Mouse (Mus musculus) hindbrain, embryonic 16.5 days (tissue): ENCODE measurements at regions not wholly inside any gene's neighbourhood (a gene's known extent, or its start where the extent isn't known, plus 50 kb on each side); places are given as distances from the start of the nearest gene placed in this dataset.

Source experiments
- ATAC-seq: fragments of 200-750 bp; cut with Nextera tagmentation; 2 replicates; pipeline ENCODE4 v1.8.0; 2017; ENCODE audit warnings: moderate TSS enrichment, moderate library complexity
- H3K27ac ChIP-seq: fragments of 300-500 bp; sonication (generic); 2 replicates; pipeline ENCODE4 v1.5.1; 2014; ENCODE audit warnings: low read depth, mild to moderate bottlenecking, control low read depth, low read length, moderate library complexity
- H3K27me3 ChIP-seq: fragments of 300-500 bp; sonication (generic); replicated peaks from 2 replicates; pipeline ENCODE4 v1.6.1; 2014; ENCODE audit warnings: low read length; ENCODE audit not compliant: control insufficient read depth, insufficient read depth
- H3K36me3 ChIP-seq: fragments of 300-500 bp; sonication (generic); 2 replicates; pipeline ENCODE4 v1.6.1; 2014; ENCODE audit warnings: mild to moderate bottlenecking, low read length, moderate library complexity, mixed read lengths; ENCODE audit not compliant: control insufficient read depth, insufficient read depth
- H3K4me1 ChIP-seq: fragments of 300-500 bp; sonication (generic); 2 replicates; pipeline ENCODE4 v1.6.1; 2014; ENCODE audit warnings: low read depth, low read length; ENCODE audit not compliant: control insufficient read depth, insufficient read depth
- H3K4me2 ChIP-seq: fragments of 300-500 bp; sonication (generic); 2 replicates; pipeline ENCODE4 v1.6.1; 2014; ENCODE audit warnings: mild to moderate bottlenecking, low read length, control low read depth, moderate library complexity
- H3K4me3 ChIP-seq: fragments of 300-500 bp; sonication (generic); 2 replicates; pipeline ENCODE4 v1.5.1; 2014; ENCODE audit warnings: mild to moderate bottlenecking, low read length, control low read depth, moderate library complexity
- H3K9ac ChIP-seq: fragments of 300-500 bp; sonication (generic); 2 replicates; pipeline ENCODE4 v1.6.1; 2014; ENCODE audit warnings: low read depth, mild to moderate bottlenecking, control low read depth, low read length, moderate library complexity
- H3K9me3 ChIP-seq: fragments of 300-500 bp; sonication (generic); 2 replicates; pipeline ENCODE4 v1.6.1; 2014; ENCODE audit warnings: mild to moderate bottlenecking, low read length, moderate library complexity; ENCODE audit not compliant: control insufficient read depth
- WGBS: fragments of 180-500 bp; shearing (Covaris S2); extraction: QIAGEN DNeasy Blood & Tissue Kit; methylation state at CpG from one replicate; pipeline ENCODE4 v1.1.7; 2014; 5-methylcytosine and 5-hydroxymethylcytosine counted together

DNA sequence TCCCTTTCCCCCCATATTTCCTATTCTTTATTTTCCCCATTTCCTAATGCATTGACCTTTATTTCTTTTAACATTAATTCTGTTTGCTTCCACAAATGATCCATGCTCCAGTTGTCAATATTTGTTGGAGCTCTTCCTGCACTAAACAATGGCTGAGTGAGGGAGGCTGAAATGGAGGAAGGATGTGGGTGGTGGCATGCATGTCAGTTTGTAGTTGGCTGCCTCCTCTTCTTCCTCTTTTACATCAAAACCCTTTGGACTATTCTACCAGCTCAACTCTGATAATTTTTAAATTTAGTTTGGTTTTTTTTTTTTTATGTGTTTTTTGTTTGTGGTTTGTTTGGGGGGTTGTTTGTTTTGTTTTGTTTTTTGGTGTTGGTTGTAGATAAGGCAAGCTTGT lies 313.5 kb upstream of the Meis1 start:
- ATAC-seq: no peak
- H3K9me3 ChIP-seq: no peaks in the 10 kb centered on the region
- H3K4me2 ChIP-seq: no peak overlapping the region
- H3K36me3 ChIP-seq: no peaks in the 10 kb centered on the region
- no peaks in the 10 kb centered on the region for H3K4me1 ChIP-seq
- H3K4me3 ChIP-seq: no peak overlapping the region
- H3K9ac ChIP-seq: no peak overlapping the region
- no peaks in the 10 kb centered on the region for H3K27me3 ChIP-seq
- H3K27ac ChIP-seq: no peak overlapping the region

DNA sequence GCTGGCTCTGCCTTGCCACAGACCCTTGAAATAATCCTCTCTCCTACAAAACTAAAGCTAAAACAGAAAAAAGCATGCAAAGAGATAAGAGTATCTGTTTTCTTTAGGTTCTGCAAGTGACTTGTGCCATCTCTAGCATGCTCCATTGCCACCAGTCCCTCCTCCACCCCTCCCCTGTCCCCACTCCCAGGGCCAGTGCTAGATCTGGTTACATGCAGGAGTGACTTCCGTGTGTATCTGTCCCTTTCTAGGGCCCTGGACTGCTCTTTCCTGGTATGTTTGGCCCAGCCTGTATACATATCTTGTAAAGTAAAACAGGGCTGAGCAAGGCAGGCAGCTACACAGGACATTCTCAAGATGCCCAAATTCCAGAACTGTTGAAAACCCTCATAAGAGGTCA lies 313.9 kb upstream of the Meis1 start:
- ATAC-seq: no peak
- Histone ChIP-seq H3K36me3 (no peaks in the 10 kb centered on the region), H3K9ac (no peak overlapping the region), H3K4me2 (no peak overlapping the region), H3K27me3 (no peaks in the 10 kb centered on the region), H3K9me3 (no peaks in the 10 kb centered on the region), H3K4me3 (no peak overlapping the region), H3K27ac (no peak overlapping the region), H3K4me1 (no peaks in the 10 kb centered on the region)
- WGBS: 81% methylated on average over 1 of the region's 1 CpGs

DNA sequence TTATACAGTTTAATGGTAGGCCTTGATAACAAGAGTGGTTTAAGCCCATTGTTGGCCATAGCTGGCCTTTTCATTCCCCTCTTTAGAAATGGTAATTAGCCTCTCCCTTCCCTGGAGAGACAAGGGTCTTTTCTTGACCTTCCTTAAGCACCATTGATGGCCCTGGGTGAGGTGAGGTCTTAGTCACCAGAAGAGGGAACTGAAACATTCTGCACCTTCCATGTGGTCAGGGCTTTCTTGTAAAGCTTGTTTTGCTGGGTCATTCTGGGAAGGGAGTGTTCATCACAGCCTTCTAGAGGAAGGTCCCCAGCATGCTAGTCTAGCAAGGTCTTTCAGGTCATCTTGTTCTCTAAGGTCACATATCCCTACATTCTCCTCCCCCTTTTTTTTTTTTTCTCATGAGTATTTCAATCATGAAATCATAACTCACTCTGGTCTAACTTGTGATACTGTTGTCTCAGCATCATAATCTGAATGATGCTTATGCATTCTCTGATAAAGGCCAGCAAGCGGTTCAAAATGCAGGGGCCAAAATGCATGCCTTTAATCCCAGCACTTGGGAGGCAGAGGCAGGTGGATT lies 315.2 kb upstream of the Meis1 start:
- no peaks in the 10 kb centered on the region for H3K4me1 ChIP-seq
- H3K9me3 ChIP-seq: no peaks in the 10 kb centered on the region
- no peak overlapping the region for H3K27ac ChIP-seq
- no peak for ATAC-seq
- WGBS: 98% methylated on average over 1 of the region's 1 CpGs
- no peaks in the 10 kb centered on the region for H3K36me3 ChIP-seq
- no peaks in the 10 kb centered on the region for H3K27me3 ChIP-seq
- H3K4me3 ChIP-seq: no peak overlapping the region
- no peak overlapping the region for H3K4me2 ChIP-seq
- H3K9ac ChIP-seq: no peak overlapping the region

DNA sequence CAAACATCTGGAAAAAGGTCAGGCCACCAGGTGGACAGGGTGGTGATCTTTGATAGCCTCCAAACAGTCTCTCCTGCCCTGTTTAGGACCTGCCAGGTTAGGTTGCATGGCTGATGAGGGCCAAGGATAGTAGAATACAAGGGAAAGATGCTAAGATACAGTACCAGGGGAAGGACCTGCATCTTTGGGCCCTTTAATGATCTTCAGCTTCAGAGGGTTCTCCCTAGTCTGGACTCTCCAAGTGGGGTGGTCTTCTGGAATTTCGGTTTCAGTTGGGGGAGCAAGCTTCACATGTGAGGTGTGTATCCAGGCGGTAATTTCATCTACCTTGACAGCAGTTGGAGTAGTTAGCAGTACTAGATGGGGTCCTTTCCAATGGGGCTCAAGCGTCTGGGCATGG lies 316.6 kb upstream of the Meis1 start:
- H3K9me3 ChIP-seq: no peaks in the 10 kb centered on the region
- no peaks in the 10 kb centered on the region for H3K36me3 ChIP-seq
- 89% methylated on average over 3 of the region's 3 CpGs for WGBS
- H3K27ac ChIP-seq: no peak overlapping the region
- ATAC-seq: no peak
- H3K27me3 ChIP-seq: no peaks in the 10 kb centered on the region
- H3K4me2 ChIP-seq: no peak overlapping the region
- no peak overlapping the region for H3K9ac ChIP-seq
- H3K4me3 ChIP-seq: no peak overlapping the region
- no peaks in the 10 kb centered on the region for H3K4me1 ChIP-seq

DNA sequence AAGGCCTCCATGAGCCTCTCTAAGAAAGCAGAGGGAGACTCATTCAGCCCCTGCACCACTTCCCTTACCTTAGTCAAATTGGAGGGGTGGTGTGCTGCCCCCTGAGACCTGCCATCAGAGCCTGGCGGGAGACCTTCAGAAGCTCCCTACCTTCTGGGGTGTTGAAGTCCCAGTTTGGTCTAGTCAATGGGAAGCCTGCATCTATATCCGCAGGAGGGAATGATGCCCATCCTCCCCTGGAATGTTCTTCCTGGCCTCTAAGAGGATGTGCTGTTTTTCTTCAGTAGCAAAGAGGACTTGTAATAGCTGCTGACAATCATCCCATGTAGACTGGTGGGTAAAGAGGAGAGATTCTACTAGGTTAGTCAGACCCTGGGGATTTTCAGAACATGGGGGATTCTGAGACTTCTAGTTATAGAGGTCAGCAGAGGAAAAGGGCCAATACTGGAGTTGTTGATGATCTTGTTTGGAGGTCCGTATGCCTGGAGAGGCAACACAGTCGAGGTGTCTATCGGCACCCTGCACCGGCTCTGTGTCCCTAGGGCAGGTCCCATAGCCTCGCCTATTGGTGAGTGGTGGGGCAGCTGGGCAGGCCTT lies 321.0 kb upstream of the Meis1 start:
- no peak for ATAC-seq
- no peak overlapping the region for H3K4me3 ChIP-seq
- WGBS: 97% methylated on average over 7 of the region's 7 CpGs

DNA sequence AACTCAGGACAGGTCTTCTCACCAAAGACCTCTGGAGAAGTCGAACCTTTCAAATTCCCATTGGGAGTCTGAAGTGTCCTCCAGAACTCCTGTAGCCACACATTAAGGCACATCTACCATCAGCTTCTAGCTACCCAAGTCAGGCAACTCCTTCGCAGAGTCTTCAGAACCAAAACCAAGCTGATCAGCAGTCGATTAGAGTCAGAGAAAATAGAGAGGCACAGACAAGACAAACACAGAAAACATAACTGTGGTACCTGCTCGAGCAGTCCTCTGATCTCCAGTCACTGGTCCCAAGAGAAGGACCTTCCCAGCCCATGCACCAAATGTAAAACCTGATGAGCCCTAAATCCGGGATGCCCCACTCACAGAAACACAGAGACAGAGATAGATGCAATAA lies 322.1 kb upstream of the Meis1 start:
- Histone ChIP-seq H3K36me3 (no peaks in the 10 kb centered on the region), H3K4me2 (no peak overlapping the region), H3K4me1 (no peaks in the 10 kb centered on the region), H3K9ac (no peak overlapping the region), H3K9me3 (no peaks in the 10 kb centered on the region), H3K27ac (no peak overlapping the region), H3K27me3 (no peaks in the 10 kb centered on the region), H3K4me3 (no peak overlapping the region)
- no peak for ATAC-seq
- WGBS: 74% methylated on average over 5 of the region's 5 CpGs

More for the DNA sequence above, 321.0 kb upstream of the Meis1 start:
- Histone ChIP-seq H3K9me3 (no peaks in the 10 kb centered on the region), H3K4me1 (no peaks in the 10 kb centered on the region), H3K36me3 (no peaks in the 10 kb centered on the region), H3K27ac (no peak overlapping the region), H3K27me3 (no peaks in the 10 kb centered on the region), H3K9ac (no peak overlapping the region), H3K4me2 (no peak overlapping the region)

DNA sequence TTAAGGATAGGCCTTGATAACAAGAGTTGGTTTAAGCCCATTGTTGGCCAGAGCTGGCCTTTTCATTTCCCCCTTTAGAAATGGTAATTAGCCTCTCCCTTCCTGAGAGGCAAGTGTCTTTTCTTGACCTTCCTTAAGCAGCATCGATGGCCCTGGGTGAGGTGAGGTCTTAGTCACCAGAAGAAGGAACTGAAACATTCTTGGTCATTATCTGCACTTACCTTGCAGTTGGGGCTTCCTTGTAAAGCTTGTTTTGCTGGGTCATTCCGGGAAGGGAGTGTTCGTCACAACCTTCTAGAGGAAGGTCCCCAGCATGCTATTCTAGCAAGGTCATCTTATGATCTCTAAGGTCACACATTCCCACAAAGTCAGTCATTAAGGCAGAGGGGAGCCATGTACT lies 322.6 kb upstream of the Meis1 start:
- Histone ChIP-seq H3K27ac (no peak overlapping the region), H3K36me3 (no peaks in the 10 kb centered on the region), H3K4me3 (no peak overlapping the region), H3K27me3 (no peaks in the 10 kb centered on the region), H3K4me2 (no peak overlapping the region), H3K9ac (no peak overlapping the region), H3K9me3 (no peaks in the 10 kb centered on the region), H3K4me1 (no peaks in the 10 kb centered on the region)
- ATAC-seq: no peak
- WGBS: 49% methylated on average over 3 of the region's 3 CpGs

DNA sequence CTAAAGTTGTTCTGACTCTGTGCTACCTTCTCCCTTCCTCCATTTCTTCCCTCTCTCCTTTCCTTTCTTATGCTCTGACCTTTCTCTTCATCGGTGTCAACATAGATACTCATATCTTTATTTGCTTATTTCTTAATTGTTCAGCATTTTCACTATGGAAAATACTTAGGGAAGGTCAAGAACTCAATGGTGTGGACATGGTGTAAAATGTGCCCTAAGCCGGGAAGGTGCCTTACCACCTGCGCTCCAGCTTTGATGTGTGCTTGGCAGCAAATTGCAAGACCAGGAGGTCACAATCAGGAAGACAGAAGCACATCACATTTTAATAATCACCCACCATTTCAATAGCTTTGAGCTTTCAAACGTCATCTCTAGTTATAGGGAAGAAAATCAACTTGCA lies 324.0 kb upstream of the Meis1 start:
- Histone ChIP-seq H3K4me2 (no peak overlapping the region), H3K4me1 (no peaks in the 10 kb centered on the region), H3K9me3 (no peaks in the 10 kb centered on the region), H3K4me3 (no peak overlapping the region), H3K27ac (no peak overlapping the region), H3K27me3 (no peaks in the 10 kb centered on the region), H3K9ac (no peak overlapping the region), H3K36me3 (no peaks in the 10 kb centered on the region)
- no peak for ATAC-seq
- 78% methylated on average over 4 of the region's 4 CpGs for WGBS

DNA sequence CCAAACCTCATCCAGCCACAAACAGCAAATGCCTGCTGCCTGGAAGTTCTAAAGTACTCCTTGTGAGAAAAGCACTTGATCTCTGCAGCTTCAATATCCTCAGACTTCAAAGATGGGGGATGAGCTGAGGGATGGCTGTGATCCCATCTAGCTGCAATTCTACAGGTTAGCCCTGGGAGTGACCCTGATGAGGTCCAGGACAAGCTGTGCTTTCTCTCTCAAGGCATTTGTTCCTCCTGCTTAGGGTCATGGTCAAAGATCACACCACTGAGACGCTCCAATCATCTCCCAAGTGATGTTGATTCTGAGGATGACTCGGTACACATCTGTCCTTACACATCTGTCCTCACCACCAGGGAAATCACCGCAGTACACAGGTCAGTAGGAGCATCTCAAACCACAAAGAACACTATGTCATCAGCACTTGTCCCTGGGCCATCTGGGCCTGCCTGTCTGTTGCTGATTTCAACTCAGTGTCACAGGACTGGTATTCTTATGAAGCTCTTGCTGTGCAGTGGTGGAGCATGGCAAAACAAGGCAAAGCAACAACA lies 327.6 kb upstream of the Meis1 start:
- Histone ChIP-seq H3K4me2 (no peak overlapping the region), H3K36me3 (no peaks in the 10 kb centered on the region), H3K4me3 (no peak overlapping the region), H3K4me1 (peaks cover 4% of the 10 kb centered on the region; the same call in 1 of the 2 replicates), H3K27ac (no peak overlapping the region), H3K9me3 (no peaks in the 10 kb centered on the region), H3K9ac (no peak overlapping the region), H3K27me3 (no peaks in the 10 kb centered on the region)
- ATAC-seq: no peak
- WGBS: 87% methylated on average over 3 of the region's 3 CpGs
